Mouse (Mus musculus) liver, postnatal 0 days (tissue): ENCODE measurements around the gene Adgrl1. TPM values are rescaled to one million over a fixed set of nuclear protein-coding genes. Genes with fewer than 3 reads are reported as not detected.
A peak's percentile ranks its signal among the peaks of the same experiment; 100 is the strongest.
"Not testable (repeated sequence)": the region's sequence is repeated elsewhere in the genome, so short reads cannot be mapped to it uniquely, and the experiment has no call there.

ENCODE experiments used
- ATAC-seq: fragments of 200-750 bp; cut with Nextera tagmentation; 2 replicates; pipeline ENCODE4 v1.8.0; 2017; ENCODE audit warnings: mild to moderate bottlenecking, moderate library complexity
- DNase-seq: peaks from one replicate; pipeline ENCODE4 v3.0.0-alpha.2; 2016
- H3K27ac ChIP-seq: fragments of 300-500 bp; sonication (generic); 2 replicates; pipeline ENCODE4 v1.5.1; 2014; ENCODE audit warnings: antibody characterized with exemption, moderate library complexity, mild to moderate bottlenecking, low read depth
- H3K27me3 ChIP-seq: fragments of 300-500 bp; sonication (generic); 2 replicates; pipeline ENCODE4 v1.6.1; 2014; ENCODE audit warnings: low read length, control low read depth, mixed read lengths; ENCODE audit not compliant: insufficient read depth
- H3K36me3 ChIP-seq: fragments of 300-500 bp; sonication (generic); replicated peaks from 2 replicates; pipeline ENCODE4 v1.6.1; 2014; ENCODE audit warnings: mild to moderate bottlenecking, control low read depth, low read length, moderate library complexity, mixed read lengths; ENCODE audit not compliant: insufficient read depth
- H3K4me1 ChIP-seq: fragments of 300-500 bp; sonication (generic); 2 replicates; pipeline ENCODE4 v1.6.1; 2014; ENCODE audit warnings: antibody characterized with exemption, mild to moderate bottlenecking, control low read depth; ENCODE audit not compliant: insufficient read depth
- H3K4me2 ChIP-seq: fragments of 300-500 bp; sonication (generic); 2 replicates; pipeline ENCODE4 v1.6.1; 2014; ENCODE audit warnings: low read depth, mild to moderate bottlenecking, low read length, moderate library complexity, mixed read lengths
- H3K4me3 ChIP-seq: fragments of 300-500 bp; sonication (generic); 2 replicates; pipeline ENCODE4 v1.5.1; 2014; ENCODE audit warnings: low read depth, low read length
- H3K9ac ChIP-seq: fragments of 300-500 bp; sonication (generic); replicated peaks from 2 replicates; pipeline ENCODE4 v1.6.1; 2014; ENCODE audit warnings: mild to moderate bottlenecking, moderate library complexity
- H3K9me3 ChIP-seq: fragments of 300-500 bp; sonication (generic); 2 replicates; pipeline ENCODE4 v1.6.1; 2016; ENCODE audit warnings: mild to moderate bottlenecking, control low read depth, low read length, mixed read lengths
- CTCF ChIP-seq: sonication (generic); IDR thresholded peaks from 2 replicates; pipeline ENCODE4 v1.5.1; 2016; ENCODE audit warnings: antibody characterized with exemption, low read depth
- EP300 ChIP-seq: IDR thresholded peaks from 2 replicates; pipeline ENCODE4 v1.6.1; 2016; ENCODE audit warnings: antibody characterized with exemption, low read depth, mild to moderate bottlenecking
- whole genome bisulfite sequencing: fragments of 180-500 bp; shearing (Covaris S2); extraction: QIAGEN DNeasy Blood & Tissue Kit; methylation state at CpG from one replicate; pipeline ENCODE4 v1.1.7; 2014; ENCODE audit not compliant: insufficient replicate concordance; 5-methylcytosine and 5-hydroxymethylcytosine counted together
- polyA plus RNA-seq: library from polyadenylated mRNA; unstranded; fragments of >200 nt; fragmentation: Nextera tagmentation; extraction: Ambion mirVana; gene quantifications from 2 replicates; pipeline ENCODE4 v1.2.1, GENCODE M21; 2015

Gene Adgrl1
- polyA plus RNA-seq, 1 experiment from 2014 or later, result 0.96 TPM

DNA sequence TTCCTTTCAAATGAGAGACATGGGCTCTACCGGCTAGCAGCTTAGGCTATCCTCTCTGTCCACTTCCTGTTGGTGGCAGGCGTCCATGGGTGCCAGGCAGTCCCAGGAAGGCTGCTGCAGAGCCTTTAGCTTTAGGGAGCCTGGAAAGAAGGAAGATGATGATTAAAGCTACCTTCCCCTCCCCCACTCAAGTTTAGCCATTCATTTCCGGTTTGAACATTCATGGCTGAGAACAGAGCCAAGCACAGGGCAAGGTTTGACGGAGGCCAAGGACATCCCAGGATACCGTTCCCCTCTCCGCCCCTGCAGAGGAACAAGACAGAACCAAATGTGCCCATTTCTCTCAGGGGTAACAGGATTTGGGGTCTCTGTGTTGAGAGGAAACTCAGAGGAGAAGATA is 77.7 kb downstream of the Adgrl1 start:
- no peak overlapping the region for H3K4me3 ChIP-seq
- 45% methylated on average over 6 of the region's 6 CpGs for WGBS
- H3K27me3 ChIP-seq, result no peaks in the 10 kb centered on the region
- H3K27ac ChIP-seq, result peak overlapping the region; percentile 55
- DNase-seq, result no peak
- ATAC-seq, result no peak
- no peak overlapping the region for H3K9ac ChIP-seq
- H3K4me2 ChIP-seq, result peak overlapping the region; percentile 23
- no peaks in the 10 kb centered on the region for H3K9me3 ChIP-seq
- peaks cover 29% of the 10 kb centered on the region for H3K4me1 ChIP-seq
- peaks cover 12% of the 10 kb centered on the region for H3K36me3 ChIP-seq
- TF ChIP-seq CTCF (no peak), EP300 (no peak)

DNA sequence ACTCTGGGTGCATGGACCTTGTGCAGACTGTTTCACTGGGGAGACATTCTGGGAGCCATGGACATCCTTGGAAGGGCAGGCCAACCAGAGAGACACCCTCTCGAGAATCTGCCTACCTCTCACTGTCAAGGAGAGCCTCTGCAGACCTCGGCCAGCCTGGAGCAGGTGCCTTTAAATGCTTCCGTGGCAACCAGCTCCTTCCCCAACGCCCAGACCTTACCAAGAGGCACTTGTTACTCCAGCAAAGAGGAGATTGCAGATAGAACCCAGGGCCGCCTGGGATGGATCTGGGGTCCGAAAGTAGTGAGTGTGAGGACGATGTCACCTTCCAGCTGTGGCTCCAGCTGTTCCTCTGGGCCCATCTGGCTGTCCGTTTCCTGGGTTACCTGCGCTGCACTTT is 78.3 kb downstream of the Adgrl1 start:
- Histone ChIP-seq H3K36me3 (peaks cover 12% of the 10 kb centered on the region), H3K4me3 (no peak overlapping the region), H3K27ac (peak overlapping the region; percentile 55), H3K9me3 (no peaks in the 10 kb centered on the region), H3K9ac (no peak overlapping the region), H3K4me2 (no peak overlapping the region), H3K4me1 (peaks cover 29% of the 10 kb centered on the region), H3K27me3 (no peaks in the 10 kb centered on the region)
- ATAC-seq (no peak), DNase-seq (no peak)
- 82% methylated on average over 9 of the region's 9 CpGs for WGBS
- no peak for TF ChIP-seq CTCF
- no peak for TF ChIP-seq EP300

DNA sequence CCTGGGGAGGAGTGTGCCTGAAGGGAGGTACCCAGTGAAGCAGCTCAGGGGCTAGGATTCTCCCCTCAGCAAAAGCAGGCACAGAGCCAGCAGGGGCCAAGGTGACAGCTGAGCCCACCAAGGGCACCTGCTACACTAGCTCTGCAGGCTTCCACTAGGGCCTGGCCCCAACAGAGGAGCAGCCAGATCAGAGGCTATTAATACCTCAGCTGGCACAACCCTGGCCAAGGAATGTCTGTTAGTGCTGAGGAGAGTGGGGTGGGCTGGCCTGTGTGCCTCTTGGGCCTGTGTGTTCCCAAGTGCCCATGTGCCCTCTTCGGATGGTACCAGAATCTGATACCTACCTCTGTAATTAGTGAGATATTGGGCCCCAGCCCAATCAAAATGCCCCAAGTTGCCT is 80.3 kb downstream of the Adgrl1 start:
- Histone ChIP-seq H3K9me3 (no peaks in the 10 kb centered on the region), H3K9ac (no peak overlapping the region), H3K4me2 (no peak overlapping the region), H3K36me3 (peaks cover 22% of the 10 kb centered on the region), H3K27me3 (no peaks in the 10 kb centered on the region), H3K4me1 (peaks cover 18% of the 10 kb centered on the region), H3K27ac (no peak overlapping the region), H3K4me3 (no peak overlapping the region)
- TF ChIP-seq EP300, result no peak
- TF ChIP-seq CTCF, result no peak
- DNase-seq (no peak), ATAC-seq (no peak)
- 73% methylated on average over 1 of the region's 1 CpGs for WGBS

DNA sequence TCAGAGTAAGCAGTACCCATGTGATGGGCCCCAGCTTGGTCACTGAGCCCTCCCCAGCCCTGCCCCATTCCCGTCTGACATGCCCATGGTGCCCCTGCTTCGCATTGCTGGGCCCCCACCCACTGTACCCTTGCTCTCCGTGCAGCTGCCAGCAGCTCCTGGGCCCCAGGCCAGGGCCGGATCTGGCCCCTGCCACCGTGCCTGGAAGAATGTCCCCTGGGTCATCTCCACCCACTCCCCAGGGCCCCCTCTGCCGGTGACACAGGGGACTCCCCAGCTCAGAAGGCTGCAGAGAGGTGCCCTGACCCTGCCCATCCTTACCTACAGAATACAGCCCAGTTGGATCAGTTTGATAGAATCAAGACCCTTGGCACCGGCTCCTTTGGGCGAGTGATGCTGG is 80.9 kb downstream of the Adgrl1 start:
- Histone ChIP-seq H3K27me3 (no peaks in the 10 kb centered on the region), H3K4me1 (peaks cover 18% of the 10 kb centered on the region), H3K9me3 (no peaks in the 10 kb centered on the region), H3K4me3 (no peak overlapping the region), H3K27ac (no peak overlapping the region), H3K36me3 (peaks cover 22% of the 10 kb centered on the region), H3K4me2 (no peak overlapping the region), H3K9ac (no peak overlapping the region)
- TF ChIP-seq EP300 (no peak), CTCF (no peak)
- no peak for ATAC-seq
- DNase-seq, result no peak
- 74% methylated on average over 8 of the region's 8 CpGs for WGBS

DNA sequence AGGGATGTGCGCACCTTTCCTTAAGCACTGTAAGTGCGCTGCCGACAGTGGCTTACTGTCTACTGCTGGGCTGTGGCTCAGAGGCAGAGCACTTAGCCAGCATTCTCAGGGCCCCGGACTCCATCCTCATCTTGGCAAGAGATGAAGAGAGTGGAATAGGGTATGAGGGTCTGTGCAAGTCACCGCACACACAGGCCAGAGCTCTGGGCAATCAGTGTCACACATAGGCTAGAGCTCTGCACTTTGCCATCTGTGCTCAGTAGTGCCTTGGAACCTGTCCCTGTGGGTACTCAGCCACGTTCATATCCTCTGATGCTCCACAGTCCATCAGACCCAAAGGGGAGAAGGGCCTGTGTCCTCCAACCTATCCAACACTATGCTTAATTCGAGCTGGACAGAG is 81.6 kb downstream of the Adgrl1 start:
- no peak overlapping the region for H3K4me2 ChIP-seq
- H3K27ac ChIP-seq, result no peak overlapping the region
- no peak for DNase-seq
- H3K9ac ChIP-seq, result no peak overlapping the region
- H3K4me3 ChIP-seq, result no peak overlapping the region
- H3K36me3 ChIP-seq, result peaks cover 27% of the 10 kb centered on the region
- no peaks in the 10 kb centered on the region for H3K9me3 ChIP-seq
- H3K27me3 ChIP-seq, result no peaks in the 10 kb centered on the region
- WGBS, result 88% methylated on average over 7 of the region's 7 CpGs
- TF ChIP-seq CTCF (no peak), EP300 (no peak)
- peaks cover 18% of the 10 kb centered on the region for H3K4me1 ChIP-seq
- no peak for ATAC-seq

DNA sequence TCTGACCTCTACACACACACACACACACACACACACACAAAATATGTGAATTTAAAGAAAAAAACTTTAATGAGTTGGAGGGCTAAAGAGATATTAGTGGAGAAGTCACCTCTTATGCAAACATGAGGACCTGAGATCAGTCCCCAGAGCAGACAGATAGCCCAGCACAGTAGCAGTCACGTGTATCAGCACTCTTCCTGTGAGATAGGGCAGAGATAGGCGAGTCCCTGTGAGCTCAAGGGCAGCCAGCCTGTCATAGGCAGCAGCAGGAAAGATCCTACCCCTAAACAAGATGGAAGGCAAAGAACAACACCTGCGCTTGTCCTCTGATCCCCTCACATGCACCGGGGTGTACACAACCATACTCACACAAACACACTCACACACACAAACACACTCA is 82.5 kb downstream of the Adgrl1 start:
- H3K4me2 ChIP-seq, result no peak overlapping the region
- DNase-seq (no peak), ATAC-seq (no peak)
- peaks cover 34% of the 10 kb centered on the region for H3K36me3 ChIP-seq
- no peak for TF ChIP-seq CTCF
- TF ChIP-seq EP300, result no peak
- peaks cover 10% of the 10 kb centered on the region for H3K4me1 ChIP-seq
- no peaks in the 10 kb centered on the region for H3K9me3 ChIP-seq
- 60% methylated on average over 4 of the region's 4 CpGs for WGBS
- H3K27me3 ChIP-seq, result no peaks in the 10 kb centered on the region
- H3K4me3 ChIP-seq, result no peak overlapping the region
- H3K9ac ChIP-seq, result no peak overlapping the region
- no peak overlapping the region for H3K27ac ChIP-seq

DNA sequence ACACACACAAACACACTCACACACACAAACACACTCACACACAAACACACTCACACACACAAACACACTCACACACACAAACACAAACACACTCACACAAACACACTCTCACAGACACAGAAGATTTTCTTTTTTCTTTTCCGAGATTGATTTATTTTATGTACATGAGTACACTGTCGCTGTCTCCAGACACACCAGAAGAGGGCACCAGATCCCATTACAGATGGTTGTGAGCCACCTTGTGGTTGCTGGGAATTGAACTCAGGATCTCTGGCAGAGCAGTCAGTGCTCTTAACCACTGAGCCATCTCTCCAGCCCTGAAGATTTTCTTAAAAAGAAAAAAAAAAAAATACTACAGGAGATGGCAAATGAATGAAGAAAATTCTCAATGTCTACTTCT is 83.3 kb downstream of the Adgrl1 start:
- not testable (repeated sequence) for H3K4me2 ChIP-seq, H3K9ac ChIP-seq, ATAC-seq, H3K9me3 ChIP-seq, H3K27ac ChIP-seq, DNase-seq, H3K4me3 ChIP-seq, H3K4me1 ChIP-seq, H3K27me3 ChIP-seq
- peaks cover 40% of the 10 kb centered on the region for H3K36me3 ChIP-seq
- peak; percentile 28; the same call in 1 of the 2 replicates for TF ChIP-seq CTCF
- WGBS, result 95% methylated on average over 2 of the region's 2 CpGs
